Mouse (Mus musculus): ENCODE measurements around the gene Lcp2.
"Not testable (repeated sequence)": the region's sequence is repeated elsewhere in the genome, so short reads cannot be mapped to it uniquely, and the experiment has no call there.

Lcp2 gene

GRCm38 (mm10) chr11:34098422-34098821, 51.7 kb downstream of the Lcp2 start, which contains the start of gene 4930469K13Rik:
Gene 4930469K13Rik, minus strand, starts transcription at chr11:34098554.
- DNase-seq, result no peak

DNA sequence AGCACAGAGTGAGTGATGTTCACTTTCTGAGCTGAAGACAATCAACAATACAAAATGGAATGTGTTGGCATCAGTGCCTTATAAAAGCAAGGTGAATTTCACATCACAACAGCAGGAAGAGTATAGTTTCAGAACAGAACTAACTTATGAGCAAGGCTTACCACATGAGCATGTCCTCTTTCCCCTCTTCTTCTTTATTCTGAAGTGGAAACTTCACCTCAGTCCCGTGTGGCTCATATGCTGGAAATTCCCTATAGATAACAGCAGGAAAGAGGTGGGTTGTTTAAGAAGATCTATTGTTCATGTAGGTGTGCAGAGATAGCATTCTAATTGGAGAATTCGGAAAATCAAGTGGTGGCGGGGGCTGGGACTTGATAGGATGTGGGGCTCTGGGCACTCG, 55.1 kb downstream of the Lcp2 start:
- DNase-seq, result no peak

- no peak for DNase-seq
Observed at GRCm38 (mm10) chr11:34104919-34105318, 58.2 kb downstream of the Lcp2 start.

GRCm38 (mm10) chr11:34109260-34109659, 62.5 kb downstream of the Lcp2 start:
- no peak for DNase-seq

GRCm38 (mm10) chr11:34111940-34112339, 65.2 kb downstream of the Lcp2 start:
- DNase-seq, result no peak

- peak; percentile 25 for DNase-seq
Observed at GRCm38 (mm10) chr11:34112781-34113380, 66.2 kb downstream of the Lcp2 start.

- DNase-seq, result no peak
Observed at GRCm38 (mm10) chr11:34113760-34114159, 67.0 kb downstream of the Lcp2 start.

DNA sequence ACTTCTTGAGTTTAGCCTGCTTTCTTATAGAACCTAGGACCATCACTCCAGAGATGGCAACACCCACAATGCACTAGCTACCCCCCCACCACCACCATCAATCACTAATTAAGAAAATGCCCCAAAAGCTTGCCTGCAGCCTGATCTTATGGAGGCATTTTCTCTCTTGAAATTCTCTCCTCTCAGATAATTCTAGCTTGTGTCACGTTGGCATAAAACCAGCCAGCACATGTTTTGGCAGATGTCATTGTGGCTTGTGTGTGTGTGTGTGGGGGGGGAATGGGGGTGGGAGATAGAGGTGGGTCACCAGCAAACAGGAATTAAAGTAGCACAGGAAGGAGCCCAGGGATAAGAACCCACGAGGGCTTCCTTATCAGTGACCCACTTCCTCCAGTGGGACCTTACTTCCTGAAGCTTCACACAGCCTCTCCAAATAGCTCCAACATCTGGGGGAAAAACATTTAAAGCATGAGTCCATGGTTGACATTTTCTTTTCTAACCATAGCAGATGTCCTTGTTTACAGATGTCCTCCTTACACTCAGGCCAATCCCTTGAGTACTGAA, 69.9 kb downstream of the Lcp2 start:
- DNase-seq, result no peak

DNA sequence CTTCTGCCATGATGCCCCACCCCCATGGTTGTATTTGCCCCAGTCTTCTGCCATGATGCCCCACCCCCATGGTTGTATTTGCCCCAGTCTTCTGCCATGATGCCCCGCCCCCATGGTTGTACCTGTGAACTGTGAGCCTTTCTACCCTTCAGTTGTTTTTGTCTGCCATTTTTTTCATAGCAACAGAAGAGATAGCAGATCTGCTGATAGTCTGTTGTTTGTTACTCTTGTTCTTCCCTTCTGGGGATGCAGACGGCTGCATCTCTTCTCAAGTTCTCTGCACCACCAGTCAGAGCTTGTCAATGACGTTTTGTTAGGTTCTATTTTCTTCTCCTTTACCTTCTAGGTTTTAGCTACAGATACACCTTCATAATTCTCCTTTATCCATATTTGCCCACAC, 70.9 kb downstream of the Lcp2 start:
- no peak for DNase-seq

GRCm38 (mm10) chr11:34118319-34118718, 71.6 kb downstream of the Lcp2 start:
- DNase-seq, result no peak

DNA sequence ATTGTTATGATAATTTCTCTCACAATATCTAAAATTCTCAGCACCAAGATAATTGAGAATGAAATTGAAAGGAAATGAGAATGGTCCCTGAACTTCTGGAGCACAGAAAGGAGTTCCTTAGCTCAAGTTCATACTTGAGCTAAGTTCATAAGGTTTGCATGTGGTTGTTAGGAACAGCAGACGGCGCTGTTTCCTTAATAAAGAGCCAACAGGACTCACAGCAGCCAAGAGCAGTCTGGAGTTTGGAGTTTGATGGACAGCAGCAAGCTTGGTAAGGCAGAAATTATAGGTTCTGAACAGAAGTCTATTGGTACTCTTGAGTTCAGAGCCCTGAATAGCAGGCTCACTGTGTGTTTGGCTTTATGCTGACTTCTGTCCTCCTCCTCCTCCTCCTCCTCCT, 76.4 kb downstream of the Lcp2 start:
- no peak for DNase-seq

- DNase-seq, result no peak
Observed at GRCm38 (mm10) chr11:34124852-34125251, 78.1 kb downstream of the Lcp2 start.

- not testable (repeated sequence) for DNase-seq
Observed at GRCm38 (mm10) chr11:34125727-34126126, 79.0 kb downstream of the Lcp2 start.

GRCm38 (mm10) chr11:34128412-34128811, 81.7 kb downstream of the Lcp2 start:
- no peak for DNase-seq

DNA sequence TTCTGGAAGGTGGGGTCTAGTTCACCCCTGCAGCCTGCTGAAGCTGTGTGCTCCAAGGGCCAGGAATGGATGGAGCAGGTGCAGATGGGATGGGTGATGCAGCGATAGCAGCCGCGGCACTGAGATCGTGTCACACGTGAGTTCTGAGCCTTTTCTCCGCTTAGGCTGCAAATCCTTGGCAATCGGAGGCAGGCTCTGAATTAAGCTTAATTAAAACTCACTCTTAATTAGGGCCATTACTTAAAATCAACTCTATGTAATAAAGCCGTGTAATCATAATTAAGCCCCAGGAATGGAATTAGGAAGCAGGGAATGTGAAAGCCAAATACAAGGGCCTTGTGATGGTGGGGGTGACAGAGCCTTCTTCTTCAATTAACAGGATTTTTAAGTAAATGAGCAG, 92.6 kb downstream of the Lcp2 start:
- no peak for DNase-seq

All from cerebellum, adult 9-11 months (tissue).